Mouse (Mus musculus) spleen, adult 2 months (tissue): ENCODE data around the gene Chmp5. TPM values are rescaled to one million over a fixed set of nuclear protein-coding genes. Genes with fewer than 3 reads are reported as not detected.

Experiments used
- DNase-seq, 2 experiments: peaks; one replicate each; pipeline versions ENCODE4 v3.0.0 to v3.0.0-alpha.2; 2012 to 2021; ENCODE audit warnings: low spot score in 2 of 2, low read depth in 1 of 2
- H3K27ac ChIP-seq: fragments of 200-500 bp; 2 replicates; pipeline ENCODE4 v1.5.1; 2012; ENCODE audit warnings: low read length, inconsistent platforms; ENCODE audit not compliant: insufficient read depth
- H3K27me3 ChIP-seq: fragments of 200-500 bp; 2 replicates; pipeline ENCODE4 v1.6.1; 2012; ENCODE audit warnings: mild to moderate bottlenecking, moderate library complexity, low read length, inconsistent platforms; ENCODE audit not compliant: control insufficient read depth, insufficient read depth
- H3K36me3 ChIP-seq: fragments of 200-500 bp; 2 replicates; pipeline ENCODE4 v1.6.1; 2012; ENCODE audit warnings: mild to moderate bottlenecking, low read length, inconsistent platforms; ENCODE audit not compliant: control insufficient read depth, insufficient read depth
- H3K4me1 ChIP-seq: fragments of 200-500 bp; 2 replicates; pipeline ENCODE4 v1.6.1; 2011; ENCODE audit warnings: inconsistent platforms; ENCODE audit not compliant: control insufficient read depth, insufficient read depth, insufficient read length
- H3K4me3 ChIP-seq: fragments of 200-500 bp; 2 replicates; pipeline ENCODE4 v1.5.1; 2011; ENCODE audit warnings: mild to moderate bottlenecking, inconsistent platforms; ENCODE audit not compliant: insufficient read depth, insufficient read length; ENCODE audit errors: extremely low read depth
- CTCF ChIP-seq: fragments of 200-500 bp; IDR thresholded peaks from 2 replicates; pipeline ENCODE4 v1.5.1; 2011; ENCODE audit warnings: mild to moderate bottlenecking, inconsistent platforms; ENCODE audit not compliant: insufficient read depth, insufficient read length, insufficient replicate concordance; ENCODE audit errors: extremely low read depth
- POLR2A ChIP-seq: fragments of 200-500 bp; IDR thresholded peaks from 2 replicates; pipeline ENCODE4 v1.6.1; 2011; ENCODE audit warnings: low read depth, low read length, inconsistent platforms
- WGBS: fragments of 180-500 bp; shearing (Covaris S2); methylation state at CpG from one replicate; pipeline ENCODE4 v1.1.7; 2018; 5-methylcytosine and 5-hydroxymethylcytosine counted together
- polyA plus RNA-seq: library from polyadenylated mRNA; depleted of rRNA; stranded (reverse); fragments of >200 nt; gene quantifications from 2 replicates; pipeline ENCODE4 v1.2.3, GENCODE M21; 2012

Chmp5 gene
- polyA plus RNA-seq, 1 experiment: 5.8 TPM

DNA sequence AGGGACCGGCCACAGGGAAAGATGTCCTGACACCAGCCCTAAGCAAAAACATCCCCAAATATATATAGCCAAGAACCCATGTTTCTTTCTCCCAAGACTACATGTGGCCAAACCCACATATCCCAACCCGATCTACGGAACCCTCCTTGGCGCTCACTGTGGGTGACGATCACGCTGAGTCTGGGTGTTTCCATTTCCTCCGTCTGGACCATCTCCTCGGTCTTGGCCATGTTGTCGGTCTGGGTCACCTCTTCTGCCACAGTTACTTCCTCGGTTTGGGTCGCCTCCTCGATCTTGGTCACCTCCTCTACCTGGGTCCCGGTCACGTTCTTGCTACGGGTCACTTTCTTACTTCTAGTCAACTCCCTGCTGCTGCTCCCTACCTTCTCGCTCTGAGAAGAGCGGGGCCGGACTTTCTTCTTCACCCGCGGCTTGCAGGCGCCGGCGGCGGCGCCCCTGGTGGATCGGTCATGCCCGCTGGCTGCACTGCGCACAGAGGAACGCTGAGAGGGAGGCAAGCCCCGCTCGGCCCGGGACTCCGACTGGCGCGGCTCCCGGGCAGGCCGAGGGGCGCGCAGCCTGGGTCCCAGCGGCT, 545 bp upstream of the Chmp5 start:
- TF ChIP-seq CTCF (no peak), POLR2A (no peak)
- Histone ChIP-seq H3K27ac (peak overlapping the region; percentile 77), H3K36me3 (peaks cover 13% of the 10 kb centered on the region), H3K4me3 (peak overlapping the region; percentile 77), H3K4me1 (peaks cover 2% of the 10 kb centered on the region; the same call in 1 of the 2 replicates), H3K27me3 (no peaks in the 10 kb centered on the region)
- WGBS: 1% methylated on average over 39 of the region's 40 CpGs
- DNase-seq: peak in 1 of 2 experiments; percentile 3

DNA sequence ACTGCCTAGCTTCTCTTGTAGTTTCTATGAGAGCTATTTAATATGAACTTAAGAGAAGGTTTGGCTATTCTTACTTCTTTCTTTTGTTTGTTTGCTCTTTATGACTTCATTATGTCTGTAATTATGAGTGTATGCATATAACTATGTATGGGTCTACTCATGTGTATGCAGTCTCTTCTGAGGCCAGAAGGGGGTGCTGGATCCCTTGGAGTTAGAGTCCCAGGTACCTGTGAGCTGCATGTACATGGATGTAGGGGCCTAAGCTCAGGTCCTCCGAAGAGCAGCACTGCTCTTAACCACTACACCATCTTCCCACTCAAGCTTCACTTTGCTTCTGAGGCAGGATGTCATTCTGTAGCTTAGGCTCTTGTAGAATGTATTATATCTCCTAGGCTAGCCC, 5.3 kb downstream of the Chmp5 start:
- Histone ChIP-seq H3K27me3 (no peaks in the 10 kb centered on the region), H3K4me1 (no peaks in the 10 kb centered on the region), H3K4me3 (no peak overlapping the region), H3K27ac (no peak overlapping the region), H3K36me3 (peaks cover 26% of the 10 kb centered on the region)
- 83% methylated on average over 1 of the region's 1 CpGs for WGBS
- DNase-seq: peak in 1 of 2 experiments; percentile 13
- TF ChIP-seq POLR2A (no peak), CTCF (peak; percentile 14; the same call in 1 of the 2 replicates)

DNA sequence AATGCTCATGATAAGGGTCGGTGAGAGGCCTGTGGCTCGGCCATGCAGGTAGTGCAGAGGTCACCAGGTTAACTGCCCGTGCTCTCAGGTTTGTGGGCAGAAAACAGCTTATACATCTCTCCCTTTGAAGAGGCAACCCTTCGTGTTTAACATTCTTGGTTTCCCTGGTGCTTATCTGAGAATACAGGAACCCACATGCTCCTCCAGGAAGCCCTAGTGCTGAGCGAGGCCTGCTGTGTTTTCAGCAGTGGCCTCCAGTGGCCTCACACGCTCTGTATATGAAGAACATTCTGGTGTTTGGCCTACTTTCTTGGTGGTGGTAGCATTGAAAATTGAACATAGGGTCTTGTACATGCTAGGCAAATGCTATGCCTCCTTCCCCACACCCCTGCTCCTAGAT, 7.7 kb downstream of the Chmp5 start:
- no peak overlapping the region for H3K27ac ChIP-seq
- peaks cover 40% of the 10 kb centered on the region for H3K36me3 ChIP-seq
- no peaks in the 10 kb centered on the region for H3K4me1 ChIP-seq
- WGBS: 69% methylated on average over 6 of the region's 6 CpGs
- no peak for TF ChIP-seq POLR2A
- no peak for TF ChIP-seq CTCF
- DNase-seq: no peak
- no peaks in the 10 kb centered on the region for H3K27me3 ChIP-seq
- H3K4me3 ChIP-seq: no peak overlapping the region

DNA sequence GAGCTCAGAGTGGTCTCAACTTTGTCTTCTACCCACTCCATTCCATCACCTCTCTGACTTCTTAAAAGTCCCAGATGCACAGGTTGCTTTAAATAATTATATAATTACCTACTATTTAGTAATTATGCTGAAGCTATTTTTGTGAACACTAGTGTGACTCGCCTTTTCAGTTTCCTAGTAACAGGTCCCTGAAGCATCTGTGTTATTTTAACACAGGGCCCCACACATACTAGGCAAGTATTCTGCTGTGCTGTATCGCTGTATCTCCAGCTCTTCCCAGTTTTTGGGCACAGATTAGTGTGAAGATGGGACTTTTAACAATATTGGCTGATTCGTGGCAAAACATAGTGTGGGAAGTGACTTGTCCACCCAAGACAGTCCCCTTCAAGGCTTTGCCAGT, 15.3 kb downstream of the Chmp5 start:
- 91% methylated on average over 3 of the region's 3 CpGs for WGBS
- peaks cover 36% of the 10 kb centered on the region for H3K36me3 ChIP-seq
- no peaks in the 10 kb centered on the region for H3K4me1 ChIP-seq
- TF ChIP-seq POLR2A: no peak
- no peak for TF ChIP-seq CTCF
- H3K27me3 ChIP-seq: no peaks in the 10 kb centered on the region
- no peak for DNase-seq
- H3K27ac ChIP-seq: no peak overlapping the region
- H3K4me3 ChIP-seq: no peak overlapping the region

DNA sequence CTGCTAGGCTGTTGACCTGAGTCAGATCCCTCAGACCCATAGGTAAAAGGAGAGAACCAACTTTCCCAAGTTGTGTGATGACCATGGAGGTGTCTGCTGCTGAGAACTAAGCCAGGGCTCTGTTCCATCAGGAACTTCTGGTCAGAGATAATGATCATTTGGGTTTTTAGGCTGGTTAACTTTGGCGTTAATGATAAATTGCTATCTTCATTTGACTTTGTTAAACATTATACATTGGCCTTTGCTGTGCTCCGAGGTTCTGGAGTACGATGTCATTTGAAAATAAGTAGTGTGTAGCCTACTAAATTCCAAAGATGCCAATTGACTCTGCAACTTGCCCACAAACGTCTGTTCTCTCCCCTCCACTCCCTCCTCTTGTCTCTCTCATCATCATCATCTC, 21.0 kb downstream of the Chmp5 start:
- DNase-seq: no peak
- Histone ChIP-seq H3K4me3 (no peak overlapping the region), H3K27ac (no peak overlapping the region), H3K27me3 (no peaks in the 10 kb centered on the region), H3K36me3 (peaks cover 11% of the 10 kb centered on the region), H3K4me1 (peaks cover 4% of the 10 kb centered on the region; the same call in 1 of the 2 replicates)
- 78% methylated on average over 4 of the region's 4 CpGs for WGBS
- TF ChIP-seq CTCF (no peak), POLR2A (no peak)

DNA sequence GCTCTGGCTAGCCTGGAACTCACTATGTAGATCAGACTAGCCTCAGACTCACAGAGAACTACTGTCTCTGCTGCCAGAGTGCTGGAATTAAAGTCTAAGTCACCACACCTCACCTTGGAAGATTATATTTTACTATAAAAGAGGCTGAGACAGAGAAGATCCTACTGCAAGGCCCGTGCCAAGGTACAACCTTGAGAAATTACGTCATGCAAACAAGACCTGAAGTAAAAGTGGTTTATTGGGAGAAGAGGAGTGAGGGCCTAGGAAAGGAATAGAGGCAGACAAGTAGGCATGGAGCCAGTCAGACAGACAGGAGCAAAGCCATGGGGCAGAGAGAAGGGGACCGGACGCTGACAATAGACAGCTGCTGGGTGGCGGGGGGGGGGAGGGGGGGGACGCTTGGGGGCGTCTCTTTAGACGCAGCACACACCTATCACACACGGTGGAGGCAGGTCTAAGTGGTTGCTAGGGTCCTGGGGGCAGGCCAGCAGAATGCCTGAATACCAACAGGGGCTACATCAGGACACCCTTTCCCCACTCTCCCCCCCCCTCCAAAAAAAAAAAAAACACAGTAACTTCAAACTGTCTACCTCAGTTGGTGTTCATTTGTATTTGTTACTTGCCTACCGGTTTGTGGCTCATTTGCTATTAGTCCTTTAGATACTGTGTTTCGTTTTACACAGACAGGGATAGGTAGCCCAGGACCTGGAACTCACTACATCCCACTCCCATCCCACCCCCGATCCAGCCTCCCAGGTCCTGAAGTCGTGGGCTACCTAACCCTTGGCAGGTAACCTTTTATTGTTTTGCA, 21.8 kb downstream of the Chmp5 start:
- Histone ChIP-seq H3K27me3 (no peaks in the 10 kb centered on the region), H3K4me3 (peak overlapping the region; percentile 99), H3K4me1 (peaks cover 4% of the 10 kb centered on the region; the same call in 1 of the 2 replicates), H3K27ac (peak overlapping the region; percentile 77; the same call in 1 of the 2 replicates), H3K36me3 (peaks cover 8% of the 10 kb centered on the region)
- WGBS: 13% methylated on average over 13 of the region's 13 CpGs
- TF ChIP-seq CTCF: no peak
- no peak for TF ChIP-seq POLR2A
- no peak for DNase-seq

DNA sequence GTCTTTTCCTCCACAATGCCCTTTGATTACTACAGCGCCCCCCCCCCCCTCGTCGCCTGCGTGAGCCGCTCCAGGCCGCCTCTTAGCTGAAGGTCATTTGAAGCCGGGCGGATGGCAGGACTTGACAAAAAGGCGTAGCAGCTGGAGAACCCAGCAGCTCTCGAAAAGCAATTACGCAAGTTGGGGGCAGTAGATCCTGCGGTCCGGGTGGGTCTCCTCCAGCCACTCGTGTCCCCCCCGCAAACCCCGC, 22.3 kb downstream of the Chmp5 start:
- H3K27ac ChIP-seq: peak overlapping the region; percentile 77
- DNase-seq: no peak
- peaks cover 8% of the 10 kb centered on the region for H3K36me3 ChIP-seq
- H3K27me3 ChIP-seq: no peaks in the 10 kb centered on the region
- 0% methylated on average over 16 of the region's 16 CpGs for WGBS
- H3K4me3 ChIP-seq: peak overlapping the region; percentile 99
- no peak for TF ChIP-seq CTCF
- H3K4me1 ChIP-seq: peaks cover 4% of the 10 kb centered on the region; the same call in 1 of the 2 replicates
